Mouse (Mus musculus) B cell, adult 67 days (primary cell): ENCODE data around the gene Otc. TPM values are rescaled to one million over a fixed set of nuclear protein-coding genes. Genes with fewer than 3 reads are reported as not detected.

Experiments used
- total RNA-seq, 2 experiments: library from RNA; stranded (reverse); gene quantifications; 4 replicates each; pipeline ENCODE4 v1.2.4; 2023

Otc gene
- not detected for total RNA-seq

DNA sequence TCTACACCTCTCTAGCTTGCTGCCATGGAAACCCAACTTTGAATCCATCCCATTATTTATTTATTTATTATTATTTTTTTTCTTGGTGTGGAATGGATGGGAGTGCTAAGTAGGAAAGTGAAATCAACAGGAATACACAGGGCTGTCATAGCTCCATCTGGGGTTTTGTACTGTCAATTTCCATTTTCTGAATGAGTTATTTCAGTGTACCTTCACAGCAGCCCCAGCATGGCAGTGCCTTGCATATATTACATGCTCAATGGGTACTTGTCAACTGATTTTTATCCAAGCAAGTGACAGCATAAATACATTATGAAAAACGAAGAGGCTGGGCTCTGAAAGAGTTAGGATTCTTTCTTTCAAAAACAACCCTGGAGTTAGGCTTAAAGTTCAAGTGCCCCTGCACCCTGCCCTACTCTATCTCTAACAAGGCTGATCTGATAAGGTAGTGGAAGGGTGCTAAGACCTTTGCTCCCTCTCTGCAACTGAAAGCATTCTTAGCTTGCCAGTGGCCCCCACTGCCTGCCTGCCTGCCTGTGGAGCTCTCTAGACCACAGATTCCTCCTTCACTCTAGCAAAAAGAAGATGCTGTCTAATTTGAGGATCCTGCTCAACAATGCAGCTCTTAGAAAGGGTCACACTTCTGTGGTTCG, at the start of gene Otc:
Otc (plus strand) TSS at position 454 of the 653 bp plus-strand sequence.

DNA sequence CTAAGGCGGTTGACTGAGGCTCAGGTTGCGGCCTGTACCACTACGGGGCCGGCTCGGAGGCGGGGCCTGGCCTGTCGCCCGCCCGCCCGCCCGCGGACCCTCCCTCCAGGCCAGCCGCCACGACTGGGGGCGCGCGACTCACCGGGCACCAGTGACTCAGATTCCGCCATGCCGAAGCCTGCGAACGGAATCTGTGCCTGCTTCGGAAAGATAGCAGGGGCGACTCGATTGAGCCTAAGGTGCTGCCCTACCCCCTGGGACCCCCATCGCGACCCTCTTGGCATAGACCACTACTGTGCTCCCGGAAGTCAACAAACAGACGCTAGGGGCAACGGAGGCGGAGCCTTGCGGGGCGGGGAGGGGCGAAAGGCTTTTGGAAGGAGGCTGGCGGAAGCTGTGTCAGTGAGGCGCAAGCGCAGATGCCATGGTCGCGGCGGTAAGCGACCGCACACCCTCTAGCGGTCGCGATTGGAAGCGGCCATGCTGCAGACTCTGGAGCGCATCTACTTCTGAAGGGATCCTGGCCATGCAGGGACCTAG, 35.6 kb upstream of the Otc start, which contains the start of gene Rpgr:
Rpgr (minus strand) TSS at position 511 of the 540 bp plus-strand sequence.

Other genes starting within 250 kb of the Otc start
- not detected for gene Srpx, start 134.6 kb upstream of the Otc start, total RNA-seq
- gene Rpgr, start 35.4 kb upstream of the Otc start, total RNA-seq: 1 to 10 TPM; 5.2 to 6.5 TPM
- gene Tspan7, start 232.9 kb downstream of the Otc start, total RNA-seq: not detected